Mouse (Mus musculus) induced T-regulatory cell, adult 2 months (primary cell): Measurements from ENCODE around the gene Actrt2.

ENCODE experiments used
- DNase-seq: peaks from one replicate; pipeline ENCODE4 v3.0.0-alpha.2; 2012; ENCODE audit warnings: low read depth

Actrt2 gene

DNA sequence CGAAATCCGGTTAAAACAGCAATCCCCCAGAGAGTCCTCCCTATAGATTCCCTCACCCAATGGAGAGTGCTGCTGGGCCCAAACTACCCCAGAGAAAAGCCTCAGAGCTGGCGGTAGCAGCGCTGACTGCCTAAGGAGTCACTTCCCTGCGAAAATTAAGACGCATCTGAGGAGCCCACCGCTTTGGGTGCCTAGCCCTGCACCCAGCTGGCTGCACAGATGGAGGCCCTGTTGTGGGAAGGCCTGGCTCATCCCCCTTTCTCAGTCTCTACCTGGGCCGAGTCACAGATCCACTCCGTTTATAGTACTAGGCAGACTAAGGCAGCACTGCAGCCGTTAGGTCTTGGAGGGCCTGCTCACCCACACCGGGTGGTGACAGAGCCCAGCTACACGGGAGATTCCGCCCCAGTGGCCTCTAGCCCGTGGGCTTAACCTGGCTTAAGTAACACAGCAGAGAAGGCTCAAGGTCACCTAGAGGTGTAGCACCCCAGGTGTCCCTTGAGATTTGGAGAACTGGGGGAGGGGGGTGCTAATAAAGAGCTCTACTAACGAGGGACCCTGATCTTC is 29.3 kb downstream of the Actrt2 start:
- DNase-seq = no peak

DNA sequence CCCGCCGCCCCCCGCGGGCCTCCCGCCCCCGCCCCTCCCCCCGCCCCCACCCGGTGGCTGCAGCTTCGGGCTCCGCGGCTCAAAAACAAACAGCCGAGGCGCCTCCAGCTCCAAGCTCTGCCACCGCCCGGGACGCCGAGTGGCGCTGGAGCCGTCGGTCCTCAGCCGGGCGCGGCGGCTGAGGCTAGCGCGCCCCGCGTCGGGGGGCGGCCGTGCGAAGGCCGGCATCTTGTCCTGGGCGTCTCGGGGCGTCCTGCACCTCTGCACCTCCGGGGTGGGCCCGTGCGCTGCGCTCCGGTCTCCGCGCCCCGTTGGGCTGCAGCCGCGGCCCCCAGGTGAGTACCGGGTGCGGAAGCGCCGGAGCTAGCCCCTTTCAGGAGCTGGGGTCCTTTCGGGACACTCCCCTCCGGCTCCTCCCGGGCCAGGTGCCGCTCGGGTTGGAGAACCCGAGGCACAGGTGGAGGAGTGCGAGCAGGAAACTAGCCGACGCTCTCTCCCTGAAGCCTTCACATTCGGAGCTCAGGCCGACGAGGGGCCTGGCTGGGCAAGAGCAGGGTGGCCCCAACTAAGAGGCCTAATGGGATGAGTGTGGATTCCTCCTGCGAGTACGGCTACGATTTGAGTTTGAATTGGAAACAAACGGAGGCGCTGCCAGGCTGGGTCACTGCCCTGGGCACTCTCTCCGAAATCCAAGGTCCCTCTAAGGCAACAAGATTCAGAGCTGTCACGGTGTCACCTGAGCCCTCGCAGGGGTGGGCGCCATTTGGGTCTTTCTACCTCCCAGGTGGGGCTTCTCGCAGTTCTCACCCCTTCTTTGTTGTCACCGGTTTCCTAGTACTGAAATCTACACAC is 30.0 kb downstream of the Actrt2 start:
- no peak for DNase-seq

DNA sequence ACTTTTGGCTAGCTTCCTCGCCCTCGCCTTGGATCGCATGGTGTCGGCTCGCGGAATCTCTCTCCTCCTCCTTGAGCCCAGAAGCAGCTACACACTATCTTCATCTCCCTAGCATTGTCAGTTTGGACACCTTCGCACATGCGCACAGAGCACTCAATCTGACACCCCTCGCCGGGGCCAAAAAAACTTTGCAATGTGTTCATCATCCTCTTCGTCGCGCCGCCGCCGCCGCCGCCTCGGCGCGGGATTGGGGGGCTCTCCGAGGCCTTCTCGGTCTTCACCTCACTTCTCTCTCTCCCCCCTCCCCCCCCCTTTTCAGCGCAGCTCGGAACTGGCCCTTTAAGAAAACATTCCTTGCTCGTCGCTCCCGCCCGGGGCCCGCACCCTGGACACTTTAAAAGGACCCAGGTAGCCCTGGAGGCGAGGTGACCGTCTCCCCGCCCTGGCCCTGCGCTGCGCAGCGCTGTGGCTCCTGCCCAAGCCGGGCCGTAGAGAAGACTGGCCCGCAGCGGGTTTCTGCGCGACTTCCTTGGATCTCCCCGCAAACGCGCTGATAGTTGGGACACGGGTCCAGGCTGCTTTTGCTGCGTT is 30.9 kb downstream of the Actrt2 start, which contains the start of gene Prdm16:
Gene Prdm16, minus strand, starts transcription at position 153 of the 591 bp plus-strand sequence.
- no peak for DNase-seq

DNA sequence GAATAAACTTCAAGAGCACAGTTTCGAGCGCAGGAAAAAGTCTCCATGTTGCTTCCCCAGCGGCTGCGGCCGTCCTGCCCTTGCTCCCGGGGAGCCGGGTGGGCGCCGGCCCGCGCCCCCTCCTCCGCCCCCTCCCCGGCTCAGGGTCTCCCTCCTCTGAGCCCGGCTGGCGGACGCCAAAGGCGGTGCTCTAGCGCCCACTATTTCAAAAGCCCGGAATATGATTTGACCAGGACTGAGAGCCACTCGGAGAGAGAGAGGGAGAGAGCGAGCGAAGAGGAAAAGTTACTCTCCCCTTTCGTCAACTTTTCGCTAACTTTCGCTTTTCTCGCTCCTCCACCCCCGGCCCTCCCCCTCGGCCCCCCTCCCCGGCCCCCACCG is 31.6 kb downstream of the Actrt2 start:
- no peak for DNase-seq

DNA sequence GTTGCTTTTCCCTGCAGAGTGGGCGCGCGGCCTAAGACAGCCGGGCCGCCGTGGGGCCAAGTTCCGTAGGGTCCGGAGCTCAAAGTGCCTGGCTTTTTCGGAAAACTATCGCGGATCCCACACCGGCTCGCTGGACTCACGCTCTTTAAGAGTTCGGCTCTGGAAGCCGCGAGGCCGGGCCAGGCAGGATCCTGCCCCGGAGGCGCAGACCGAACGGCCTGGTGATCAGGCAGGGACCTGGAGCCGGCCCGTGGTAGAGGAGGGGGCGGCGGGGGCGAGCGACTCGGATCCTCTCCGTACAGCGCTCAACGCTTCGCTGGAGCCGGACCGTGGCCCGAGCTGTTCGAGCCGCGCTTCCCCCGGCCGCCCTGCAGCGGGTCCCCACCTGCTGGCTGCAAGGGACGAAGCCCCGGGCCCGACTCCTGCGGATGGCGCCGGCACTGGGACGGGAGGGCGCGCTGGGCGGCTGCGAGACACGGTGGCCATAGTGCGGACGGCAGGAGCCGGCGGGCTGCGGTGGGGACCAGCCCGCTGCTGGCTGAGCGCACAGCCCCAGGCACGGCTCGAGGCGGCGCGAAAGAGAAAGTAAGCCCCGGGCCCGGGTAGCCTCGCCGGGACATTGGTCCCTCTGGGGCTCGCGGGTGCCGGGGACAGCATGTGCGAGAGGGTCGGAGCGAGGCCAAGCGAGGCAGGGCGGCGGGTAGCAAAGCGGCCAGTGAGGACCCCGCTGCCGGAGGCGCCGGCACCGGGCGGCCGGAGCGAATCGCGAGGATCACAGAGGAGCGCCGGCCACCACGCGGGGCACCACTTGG is 32.2 kb downstream of the Actrt2 start:
- DNase-seq = peak; percentile 5

DNA sequence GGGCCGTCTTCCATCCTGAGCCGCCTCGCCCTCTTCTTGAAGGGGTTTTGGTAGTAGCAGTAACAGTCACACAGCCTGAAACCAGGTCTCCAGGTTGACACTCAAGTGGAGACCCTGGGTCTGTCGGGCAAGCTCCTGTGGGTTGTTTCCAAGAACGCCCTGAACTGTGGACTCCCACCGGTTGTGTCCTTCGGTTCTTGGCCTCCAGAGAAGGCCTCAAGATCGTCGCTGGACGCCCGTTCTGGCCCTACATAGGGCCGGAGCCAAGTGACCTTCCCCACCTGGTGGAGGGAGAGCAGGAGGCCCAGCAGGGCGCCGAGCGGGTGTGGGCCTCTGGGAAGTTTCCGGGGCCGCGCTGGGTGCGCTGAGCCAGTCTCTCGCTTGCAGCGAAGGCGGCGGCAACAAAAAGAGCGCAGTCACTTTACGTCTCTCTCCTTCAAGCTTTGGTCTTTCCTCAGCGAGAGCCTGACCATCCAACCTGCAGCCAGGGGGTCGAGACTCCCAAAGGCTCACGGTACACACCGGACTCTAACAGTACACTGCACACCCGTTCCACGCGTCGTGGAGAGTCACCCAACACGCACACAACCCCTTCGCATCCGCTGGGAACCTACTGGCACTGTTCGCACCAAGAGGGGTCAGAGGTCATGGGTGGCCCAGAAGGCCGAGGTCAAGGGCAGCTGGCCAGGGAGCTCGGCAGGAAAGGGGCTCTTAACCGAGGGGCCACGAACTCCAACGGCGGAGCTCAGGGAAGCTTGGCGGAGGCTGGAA is 33.0 kb downstream of the Actrt2 start:
- no peak for DNase-seq

DNA sequence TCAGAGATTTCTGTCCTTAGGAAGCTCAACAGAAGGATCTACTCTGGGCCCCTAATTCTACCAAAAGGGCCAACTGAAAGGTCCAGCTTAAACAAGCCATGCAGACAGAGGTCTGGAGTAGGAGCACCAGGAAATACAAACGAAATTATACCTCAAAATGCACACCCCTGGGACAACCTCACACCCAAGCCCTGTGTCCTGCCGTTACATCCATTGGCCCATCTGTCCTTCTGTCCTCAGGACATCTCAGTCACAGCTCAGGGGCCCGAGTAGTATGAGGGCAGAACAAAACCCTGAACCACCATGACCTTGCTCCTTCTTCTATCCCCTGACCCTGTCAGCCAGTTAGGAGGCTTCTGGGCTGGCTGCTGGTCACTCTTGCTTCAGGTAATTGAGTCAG is 33.7 kb downstream of the Actrt2 start:
- DNase-seq = no peak

DNA sequence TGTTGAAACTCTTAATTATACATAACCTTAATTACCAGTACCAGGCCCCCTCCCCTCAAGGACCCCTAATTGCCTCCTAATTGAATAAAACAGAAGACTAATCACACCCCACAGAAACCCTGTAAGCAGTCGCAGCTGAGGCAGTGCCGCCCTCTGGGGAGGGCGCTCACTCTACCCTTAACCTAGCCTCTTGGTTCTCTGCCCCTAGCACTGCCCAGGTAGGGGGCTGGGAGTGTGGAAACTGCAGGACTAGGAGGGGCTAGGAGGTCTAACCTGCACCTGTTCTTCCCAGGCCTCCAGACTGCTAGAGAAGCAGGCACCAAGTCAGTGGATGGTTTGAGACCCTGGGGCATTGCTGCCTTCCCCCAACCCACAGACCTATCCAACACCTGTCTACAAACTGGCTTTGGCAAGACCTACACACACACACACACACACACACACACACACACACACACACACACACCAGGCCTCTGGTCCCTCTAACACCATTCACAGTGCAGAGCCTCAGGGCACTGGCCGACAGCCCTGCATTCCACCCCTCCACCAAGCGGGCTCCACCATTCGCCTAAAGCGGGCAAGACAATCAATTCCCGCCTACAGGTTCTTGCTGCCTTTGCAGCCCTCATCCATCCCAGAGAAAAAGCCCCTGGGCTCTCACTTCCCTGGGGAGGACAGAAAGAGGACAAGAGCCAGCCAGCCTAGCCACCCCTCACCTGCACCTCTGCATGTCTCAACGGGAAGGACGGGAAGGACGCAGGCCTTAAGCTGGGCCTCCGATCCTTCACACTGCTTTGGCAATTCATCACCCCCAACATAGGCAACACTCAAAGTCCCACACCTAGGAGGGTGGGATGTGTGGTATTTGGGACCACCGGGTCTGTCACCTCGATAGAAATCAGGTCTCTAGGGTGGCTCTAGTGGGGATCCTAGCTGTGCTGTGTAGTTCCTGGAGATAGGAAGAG is 34.6 kb downstream of the Actrt2 start:
- DNase-seq = no peak

DNA sequence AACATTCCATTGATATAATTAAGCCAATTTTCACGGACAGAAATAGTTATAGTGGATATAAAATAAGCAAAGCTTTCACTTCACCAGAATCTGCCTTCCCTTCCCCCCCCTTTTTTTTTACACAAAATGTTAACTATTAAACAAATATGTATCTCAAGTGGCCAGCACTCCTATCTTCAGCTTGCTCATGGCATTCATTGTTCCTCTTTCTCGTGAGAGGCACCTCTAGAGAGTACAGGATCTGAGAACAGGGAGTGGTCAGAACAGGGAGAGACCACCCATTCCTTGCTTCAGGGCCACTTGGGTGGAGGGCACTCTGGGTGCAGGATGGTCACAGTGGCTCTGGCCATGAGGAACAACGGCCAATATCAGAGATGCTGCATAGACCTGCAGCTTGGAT is 36.9 kb downstream of the Actrt2 start:
- no peak for DNase-seq

DNA sequence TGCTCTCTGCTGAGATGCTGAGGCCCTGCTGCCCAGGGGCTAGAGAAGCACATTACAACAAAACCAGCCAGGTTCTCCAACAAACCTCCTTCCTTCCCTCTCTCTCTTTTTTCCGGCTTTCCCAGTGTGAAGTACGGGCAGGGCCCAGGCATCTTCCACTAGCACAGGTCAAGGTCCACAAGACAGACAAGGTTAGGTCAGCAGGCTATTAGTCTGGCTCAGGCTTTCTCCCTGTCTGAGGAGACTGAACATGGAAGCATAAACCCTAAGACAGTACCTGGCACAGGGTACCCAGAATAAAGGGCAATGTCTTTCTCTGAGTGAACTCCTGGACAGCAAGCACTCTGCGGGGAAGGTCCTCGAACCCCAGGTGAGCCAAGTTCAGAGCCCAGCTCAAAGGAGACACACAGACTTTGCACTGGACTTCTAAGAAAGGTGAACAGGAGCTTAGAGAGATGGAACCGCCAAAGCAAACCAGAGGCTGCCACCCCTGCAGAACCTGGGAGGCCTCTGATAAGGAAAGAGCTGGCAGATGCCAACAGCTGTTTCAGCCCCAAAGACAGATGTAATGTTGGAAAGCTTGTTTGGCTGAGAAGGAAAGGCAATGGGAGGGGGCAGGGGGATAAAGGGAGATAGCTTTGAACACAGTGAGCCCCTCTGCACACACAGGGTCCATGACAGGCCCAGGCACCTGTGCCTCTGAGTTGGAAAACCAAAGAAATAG is 40.1 kb downstream of the Actrt2 start:
- DNase-seq = no peak

DNA sequence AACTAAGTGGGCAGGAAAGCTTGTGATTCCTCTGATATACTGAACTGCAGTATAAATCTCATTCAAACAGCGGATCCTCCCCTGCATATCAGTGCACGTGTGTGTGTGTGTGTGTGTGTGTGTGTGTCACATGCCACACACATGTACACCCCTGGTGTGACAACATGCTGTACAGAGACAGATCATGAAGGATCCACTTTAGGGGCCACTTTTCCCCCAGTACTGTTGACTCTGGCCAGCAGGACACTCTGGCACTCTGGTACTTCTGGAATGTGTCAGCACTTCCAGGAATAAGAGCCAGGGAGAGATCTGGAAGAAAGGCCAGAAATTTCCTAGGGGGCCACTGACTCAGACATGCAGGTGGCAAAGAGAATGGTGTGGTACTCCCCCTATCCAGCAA is 41.4 kb downstream of the Actrt2 start:
- DNase-seq = no peak

DNA sequence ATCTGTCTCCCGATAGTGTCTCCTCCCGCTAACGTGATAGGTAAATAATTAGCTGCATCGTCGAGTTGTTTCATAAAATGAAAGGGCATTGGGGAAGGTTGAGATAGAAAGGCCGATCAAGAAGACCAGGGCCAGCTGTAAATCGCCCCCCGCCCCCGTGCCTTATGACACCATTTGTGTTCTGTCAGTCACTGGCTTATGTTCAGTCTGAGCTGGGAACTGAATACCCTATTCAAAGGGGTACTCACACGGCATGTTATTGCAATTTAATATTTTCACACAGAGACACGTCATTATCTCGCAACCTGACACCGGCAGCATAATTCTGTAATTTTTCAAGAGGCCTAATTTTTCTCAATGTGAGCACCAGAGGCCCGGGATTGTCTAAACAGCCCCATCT is 42.0 kb downstream of the Actrt2 start:
- no peak for DNase-seq

DNA sequence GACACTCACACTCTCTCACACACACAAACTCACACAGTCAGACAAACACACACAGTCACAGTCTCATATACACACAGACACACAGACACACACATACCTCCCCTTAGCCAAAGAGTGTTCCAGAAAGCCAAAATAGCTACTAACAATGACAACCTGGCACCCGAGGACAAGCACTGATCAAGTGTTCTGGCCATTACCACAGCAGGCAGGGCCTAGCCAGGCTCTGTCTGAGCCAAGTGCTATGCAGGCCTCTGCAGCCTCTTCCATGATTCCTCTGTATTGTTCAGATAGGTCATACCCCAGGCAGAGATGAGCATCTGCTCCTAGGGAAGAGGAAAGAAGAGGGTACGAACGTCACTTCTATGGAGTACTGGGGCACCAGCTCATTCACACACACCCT is 44.4 kb downstream of the Actrt2 start:
- no peak for DNase-seq

DNA sequence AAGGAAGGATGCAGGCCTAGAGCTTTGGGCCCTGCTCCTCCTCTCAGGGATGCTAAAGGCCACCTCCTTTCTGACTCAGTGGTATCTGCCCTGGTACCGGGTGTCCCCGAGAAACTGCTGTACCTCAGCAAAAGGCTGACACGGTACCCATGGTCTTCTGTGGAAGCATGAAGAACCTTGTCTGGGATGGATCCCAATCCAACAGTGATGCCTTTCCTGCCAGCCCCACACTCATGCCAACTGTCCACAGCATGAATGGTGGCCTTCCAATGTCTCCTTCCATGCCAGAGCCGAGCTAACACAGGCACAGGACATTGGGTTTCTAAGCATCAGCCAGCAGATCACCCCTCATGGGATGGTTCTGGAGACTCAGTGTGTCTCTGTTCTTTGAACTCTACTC is 45.1 kb downstream of the Actrt2 start:
- DNase-seq = no peak
